25 mouse cellular contexts compared by ENCODE assay signal in the genomic region with DNA sequence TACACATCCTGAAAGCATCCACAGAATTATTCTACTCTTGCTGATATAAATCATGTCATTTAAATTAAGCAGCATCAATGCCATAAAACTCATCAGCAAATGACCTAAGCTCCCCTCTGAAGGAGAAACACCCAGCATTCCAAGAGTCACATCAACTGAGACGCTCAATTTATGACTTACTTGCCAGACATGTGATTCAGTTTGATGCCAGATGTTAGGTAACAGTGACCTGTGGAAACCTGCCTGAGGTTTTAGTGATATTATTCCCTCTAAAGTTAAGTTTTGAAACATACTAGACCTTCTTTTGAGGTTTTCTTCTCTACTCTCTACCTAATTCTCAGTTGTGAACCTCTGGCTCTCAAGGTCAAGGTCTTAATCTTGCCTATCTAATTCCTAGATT.
DNase-seq lines count a peak whose midpoint lies in the region; ATAC-seq and TF ChIP-seq lines count a peak whose summit lies in the region.
"Had no signal": no experiment of that assay in that cellular context is flagged by ENCODE, and none has a peak within 500 bp of the region (broad histone marks: within the 10 kb centered on the region; RNA-seq: fewer than 3 reads in every experiment).

No protein-coding gene starts in this region.

- H3K4me3 ChIP-seq in kidney, adult 2 months (ENCODE audit: insufficient read depth, low read depth, low read length) = no peak overlapping the region
- no peak overlapping the region for H3K4me3 ChIP-seq in kidney, embryonic 15.5 days (replicated peaks)
- H3K4me3 ChIP-seq in kidney, embryonic 16.5 days (ENCODE audit: low read length) = no peak overlapping the region
- H3K4me3 ChIP-seq: embryonic facial prominence, embryonic 12.5 days; embryonic facial prominence, embryonic 15.5 days; gastrocnemius, adult 2 months; hindbrain, embryonic 10.5 days; hindbrain, embryonic 13.5 days had no signal

- no peaks in the 10 kb centered on the region for H3K36me3 ChIP-seq in kidney, adult 2 months (ENCODE audit: control insufficient read depth, insufficient read depth, low read length)
- H3K36me3 ChIP-seq in kidney, embryonic 15.5 days = no peaks in the 10 kb centered on the region
- no peaks in the 10 kb centered on the region for H3K36me3 ChIP-seq in kidney, embryonic 16.5 days (ENCODE audit: insufficient read depth, low read length)
- H3K36me3 ChIP-seq: embryonic facial prominence, embryonic 12.5 days; embryonic facial prominence, embryonic 15.5 days; hindbrain, embryonic 10.5 days; hindbrain, embryonic 13.5 days had no signal

- H3K4me1 ChIP-seq in kidney, adult 2 months (ENCODE audit: control insufficient read depth, insufficient read depth, low read length) = no peaks in the 10 kb centered on the region
- H3K4me1 ChIP-seq in kidney, embryonic 15.5 days = no peaks in the 10 kb centered on the region
- no peaks in the 10 kb centered on the region; the same call in 1 of the 2 replicates for H3K4me1 ChIP-seq in kidney, embryonic 16.5 days (ENCODE audit: insufficient read depth, low read length)
- H3K4me1 ChIP-seq: embryonic facial prominence, embryonic 12.5 days; embryonic facial prominence, embryonic 15.5 days; hindbrain, embryonic 10.5 days had no signal

- H3K9ac ChIP-seq in kidney, embryonic 15.5 days = no peak overlapping the region
- no peak overlapping the region for H3K9ac ChIP-seq in kidney, embryonic 16.5 days (replicated peaks; ENCODE audit: low read length)
- H3K9ac ChIP-seq: embryonic facial prominence, embryonic 12.5 days; embryonic facial prominence, embryonic 15.5 days; forebrain, postnatal 0 days; hindbrain, embryonic 13.5 days had no signal

- 20% methylated on average over 1 of the region's 1 CpGs for WGBS in kidney, adult 2 months
- 36% methylated on average over 1 of the region's 1 CpGs for WGBS in kidney, embryonic 15.5 days
- WGBS in kidney, embryonic 16.5 days = 38% methylated on average over 1 of the region's 1 CpGs

- TF ChIP-seq CTCF in kidney, adult 2 months (conservative IDR thresholded peaks at IDR 0.05; ENCODE audit: insufficient read depth, insufficient read length, low read depth, low read length) = no peak

- DNase-seq in kidney, adult 2 months = peak; percentile 85
- DNase-seq in kidney, postnatal 14 days = peak; percentile 2
- peak; percentile 7 for DNase-seq in mesoderm, embryonic 11.5 days (ENCODE audit: low read depth, low spot score)
- no peak for DNase-seq in urinary bladder, adult 2 months (ENCODE audit: low spot score)
- DNase-seq: adrenal gland, postnatal 14 days; cerebellum, adult 11 months; cerebellum, adult 2 months; cerebellum, adult 9-11 months; cerebellum, postnatal 25 days; forebrain, postnatal 0 days; gastrocnemius, adult 2 months; gastrocnemius, postnatal 14 days; heart, adult 11 months; heart, postnatal 36 days had no signal

- H3K4me2 ChIP-seq in kidney, embryonic 15.5 days = no peak overlapping the region
- no peak overlapping the region for H3K4me2 ChIP-seq in kidney, embryonic 16.5 days (replicated peaks; ENCODE audit: low read depth, low read length)
- H3K4me2 ChIP-seq: embryonic facial prominence, embryonic 12.5 days; embryonic facial prominence, embryonic 15.5 days; heart, embryonic 11.5 days; hindbrain, embryonic 13.5 days had no signal

- no peaks in the 10 kb centered on the region for H3K27me3 ChIP-seq in kidney, adult 2 months (replicated peaks; ENCODE audit: control insufficient read depth, insufficient read depth, low read length)
- no peaks in the 10 kb centered on the region for H3K27me3 ChIP-seq in kidney, embryonic 15.5 days
- H3K27me3 ChIP-seq in kidney, embryonic 16.5 days (ENCODE audit: insufficient read depth, low read length) = no peaks in the 10 kb centered on the region
- H3K27me3 ChIP-seq: embryonic facial prominence, embryonic 12.5 days; embryonic facial prominence, embryonic 15.5 days; hindbrain, embryonic 13.5 days had no signal

- H3K9me3 ChIP-seq in kidney, embryonic 15.5 days (replicated peaks) = no peaks in the 10 kb centered on the region
- H3K9me3 ChIP-seq in kidney, embryonic 16.5 days (ENCODE audit: low read length) = no peaks in the 10 kb centered on the region
- H3K9me3 ChIP-seq: embryonic facial prominence, embryonic 12.5 days; embryonic facial prominence, embryonic 15.5 days; hindbrain, embryonic 10.5 days; hindbrain, embryonic 13.5 days had no signal

- no peak overlapping the region for H3K27ac ChIP-seq in kidney, adult 2 months (ENCODE audit: insufficient read depth, low read depth, low read length)
- H3K27ac ChIP-seq in kidney, embryonic 15.5 days = no peak overlapping the region
- H3K27ac ChIP-seq in kidney, embryonic 16.5 days (ENCODE audit: low read length) = no peak overlapping the region
- H3K27ac ChIP-seq: embryonic facial prominence, embryonic 12.5 days; embryonic facial prominence, embryonic 15.5 days; gastrocnemius, adult 2 months; hindbrain, embryonic 10.5 days; hindbrain, embryonic 13.5 days had no signal

- no peak for TF ChIP-seq POLR2A in kidney, adult 2 months (IDR thresholded peaks at IDR 0.05; ENCODE audit: low read depth, low read length)

- no peak for ATAC-seq in kidney, embryonic 15.5 days (replicated peaks; ENCODE audit: low FRiP score)
- no peak for ATAC-seq in kidney, embryonic 16.5 days (ENCODE audit: low FRiP score, low TSS enrichment)
- ATAC-seq: activated CD4-positive, CD25-positive, alpha-beta regulatory T cell, adult 4 months; CD4-positive, CD25-positive, alpha-beta regulatory T cell, adult 4 months; forebrain, embryonic 14.5 days; forebrain, postnatal 0 days; hindbrain, embryonic 16.5 days had no signal
